In the genomic region with DNA sequence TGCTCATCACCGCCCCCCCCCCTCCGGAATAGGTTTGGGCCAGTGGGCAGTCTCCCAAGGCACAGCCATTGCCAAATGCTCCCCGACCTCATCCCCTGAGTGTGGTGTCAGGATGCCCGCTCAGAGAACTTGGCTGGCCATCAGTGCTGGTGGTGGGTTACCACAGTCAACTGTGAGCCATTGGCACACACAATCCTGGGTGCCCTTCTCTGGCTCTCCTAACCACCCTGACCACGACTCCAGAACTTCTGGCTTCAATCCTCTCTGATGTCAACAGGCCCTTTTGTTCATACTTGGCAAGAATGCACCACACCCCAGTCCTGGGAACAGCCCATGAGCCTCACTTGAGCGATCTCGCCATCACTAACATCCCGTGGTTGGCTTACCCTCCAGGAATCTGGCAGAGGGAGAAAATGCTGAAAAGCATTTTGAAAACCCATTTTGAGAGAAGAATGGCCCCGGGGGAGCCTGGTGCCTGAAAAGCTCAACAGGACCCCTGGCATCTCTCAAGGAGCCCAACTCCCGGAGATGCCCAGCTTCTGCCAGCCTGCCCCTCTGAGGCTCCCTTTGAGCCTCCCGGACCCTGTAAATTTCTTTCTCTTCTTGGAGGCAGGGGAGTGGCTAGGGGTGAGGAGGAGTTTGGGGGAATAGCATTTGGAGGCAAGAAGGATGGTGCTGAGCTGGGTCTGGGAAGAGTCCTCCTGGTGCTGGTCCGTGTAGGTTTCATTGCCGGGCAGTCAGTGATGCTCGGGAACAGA, we compare ENCODE assay signal across 10 mouse cellular contexts. TPM values are rescaled to one million over a fixed set of nuclear protein-coding genes. Genes with fewer than 3 reads are reported as not detected.
DNase-seq lines count a peak whose midpoint lies in the region; ATAC-seq and TF ChIP-seq lines count a peak whose summit lies in the region.
"Had no signal": no experiment of that assay in that cellular context is flagged by ENCODE, and none has a peak within 500 bp of the region (broad histone marks: within the 10 kb centered on the region; RNA-seq: fewer than 3 reads in every experiment).

No protein-coding gene starts in this region.

- TF ChIP-seq EP300 in stomach, postnatal 0 days (optimal IDR thresholded peaks at IDR 0.05), result no peak

- no peak overlapping the region for H3K4me3 ChIP-seq in neural tube, embryonic 14.5 days (ENCODE audit: low read depth, low read length)
- no peak overlapping the region for H3K4me3 ChIP-seq in hindbrain, postnatal 0 days (ENCODE audit: low read length)
- no peak overlapping the region for H3K4me3 ChIP-seq in stomach, postnatal 0 days (ENCODE audit: low read depth, low read length)
- H3K4me3 ChIP-seq in thymus, adult 2 months (ENCODE audit: control insufficient read depth, insufficient read depth, low read length), result no peak overlapping the region
- H3K4me3 ChIP-seq: lung, embryonic 15.5 days had no signal

- H3K27ac ChIP-seq in neural tube, embryonic 14.5 days (ENCODE audit: low read depth, low read length), result no peak overlapping the region
- no peak overlapping the region for H3K27ac ChIP-seq in hindbrain, postnatal 0 days
- H3K27ac ChIP-seq in stomach, postnatal 0 days (replicated peaks), result no peak overlapping the region
- no peak overlapping the region for H3K27ac ChIP-seq in thymus, adult 2 months (ENCODE audit: control insufficient read depth, insufficient read depth, low read length)
- H3K27ac ChIP-seq: lung, embryonic 15.5 days had no signal

- no peak overlapping the region for H3K9ac ChIP-seq in neural tube, embryonic 14.5 days (replicated peaks; ENCODE audit: low read depth, low read length)
- no peak overlapping the region for H3K9ac ChIP-seq in hindbrain, postnatal 0 days (replicated peaks; ENCODE audit: low read length)
- no peak overlapping the region for H3K9ac ChIP-seq in stomach, postnatal 0 days (ENCODE audit: low read length)
- H3K9ac ChIP-seq: lung, embryonic 15.5 days had no signal

- no peak for TF ChIP-seq CTCF in hindbrain, postnatal 0 days (IDR thresholded peaks at IDR 0.05; ENCODE audit: low read depth)
- TF ChIP-seq CTCF in stomach, postnatal 0 days (IDR thresholded peaks at IDR 0.05; ENCODE audit: low read depth), result no peak
- no peak for TF ChIP-seq CTCF in thymus, adult 2 months (IDR thresholded peaks at IDR 0.05; ENCODE audit: borderline replicate concordance, control insufficient read depth, extremely low read depth, insufficient read depth, low read length, poor library complexity)

- H3K36me3 ChIP-seq in neural tube, embryonic 14.5 days (ENCODE audit: control insufficient read depth, insufficient read depth, low read length), result no peaks in the 10 kb centered on the region
- no peaks in the 10 kb centered on the region for H3K36me3 ChIP-seq in hindbrain, postnatal 0 days (ENCODE audit: insufficient read depth, low read length)
- no peaks in the 10 kb centered on the region for H3K36me3 ChIP-seq in stomach, postnatal 0 days (ENCODE audit: control insufficient read depth, insufficient read depth, low read length)
- H3K36me3 ChIP-seq in thymus, adult 2 months (ENCODE audit: control insufficient read depth, insufficient read depth, low read length), result no peaks in the 10 kb centered on the region
- H3K36me3 ChIP-seq: lung, embryonic 15.5 days had no signal

- intact Hi-C loops in gastrocnemius, postnatal 36 days (cut with DNase I), result no loop called here

- no peaks in the 10 kb centered on the region for H3K9me3 ChIP-seq in neural tube, embryonic 14.5 days (ENCODE audit: control insufficient read depth, low read length)
- H3K9me3 ChIP-seq in hindbrain, postnatal 0 days (ENCODE audit: low read length), result no peaks in the 10 kb centered on the region
- no peaks in the 10 kb centered on the region for H3K9me3 ChIP-seq in stomach, postnatal 0 days (ENCODE audit: control insufficient read depth, low read length)
- H3K9me3 ChIP-seq: lung, embryonic 15.5 days had no signal

- H3K4me1 ChIP-seq in neural tube, embryonic 14.5 days (ENCODE audit: control insufficient read depth, insufficient read depth, low read length), result no peaks in the 10 kb centered on the region
- no peaks in the 10 kb centered on the region for H3K4me1 ChIP-seq in hindbrain, postnatal 0 days (ENCODE audit: insufficient read depth, low read length)
- H3K4me1 ChIP-seq in stomach, postnatal 0 days (replicated peaks; ENCODE audit: control insufficient read depth, insufficient read depth), result no peaks in the 10 kb centered on the region
- no peaks in the 10 kb centered on the region for H3K4me1 ChIP-seq in thymus, adult 2 months (replicated peaks; ENCODE audit: control insufficient read depth, insufficient read depth, low read length)
- H3K4me1 ChIP-seq: lung, embryonic 15.5 days had no signal

- 74% methylated on average over 14 of the region's 14 CpGs for WGBS in neural tube, embryonic 14.5 days
- whole genome bisulfite sequencing in hindbrain, postnatal 0 days, result 40% methylated on average over 14 of the region's 14 CpGs
- 73% methylated on average over 14 of the region's 14 CpGs for WGBS in stomach, postnatal 0 days
- WGBS in thymus, adult 2 months, result 79% methylated on average over 14 of the region's 14 CpGs

- H3K27me3 ChIP-seq in neural tube, embryonic 14.5 days (ENCODE audit: control insufficient read depth, insufficient read depth, low read length), result no peaks in the 10 kb centered on the region
- no peaks in the 10 kb centered on the region for H3K27me3 ChIP-seq in hindbrain, postnatal 0 days (ENCODE audit: insufficient read depth, low read length)
- H3K27me3 ChIP-seq in stomach, postnatal 0 days (ENCODE audit: control insufficient read depth, insufficient read depth, low read length), result no peaks in the 10 kb centered on the region
- H3K27me3 ChIP-seq in thymus, adult 2 months (ENCODE audit: control insufficient read depth, insufficient read depth, low read length), result no peaks in the 10 kb centered on the region
- H3K27me3 ChIP-seq: lung, embryonic 15.5 days had no signal

- DNase-seq in gastrocnemius, adult 18-20 months (ENCODE audit: low spot score), result peak; percentile 29
- no peak for DNase-seq in gastrocnemius, postnatal 36 days
- DNase-seq in neural tube, embryonic 10.5 days (ENCODE audit: extremely low spot score, low spot score), result no peak
- DNase-seq in hindbrain, postnatal 0 days (ENCODE audit: low spot score), result peak; percentile 72
- no peak for DNase-seq in stomach, postnatal 0 days (ENCODE audit: low spot score)
- no peak for DNase-seq in thymus, postnatal 14 days
- no peak for DNase-seq in thymus, adult 2 months

- no peak overlapping the region for H3K4me2 ChIP-seq in neural tube, embryonic 14.5 days (ENCODE audit: low read depth, low read length)
- H3K4me2 ChIP-seq in hindbrain, postnatal 0 days (ENCODE audit: low read depth, low read length), result no peak overlapping the region
- no peak overlapping the region for H3K4me2 ChIP-seq in stomach, postnatal 0 days (replicated peaks; ENCODE audit: low read depth)
- H3K4me2 ChIP-seq: lung, embryonic 15.5 days had no signal

- no peak for TF ChIP-seq POLR2A in thymus, adult 2 months (IDR thresholded peaks at IDR 0.05; ENCODE audit: control insufficient read depth, extremely low read depth, insufficient read depth, low read length, poor library complexity)

- ATAC-seq in neural tube, embryonic 14.5 days (ENCODE audit: low read depth), result peak; percentile 39; the same call in 1 of the 2 replicates
- ATAC-seq in hindbrain, postnatal 0 days, result peak; percentile 73
- no peak for ATAC-seq in stomach, postnatal 0 days (ENCODE audit: low FRiP score, low TSS enrichment)

RNA-seq across cellular contexts. Expression of gene Crocc2, which starts 15.7 kb away (rescaled TPM):
- total RNA-seq in gastrocnemius, adult 18-20 months (2021), result not detected
- not detected for total RNA-seq in gastrocnemius, postnatal 36 days (2021)
- polyA plus RNA-seq in neural tube, embryonic 14.5 days (2014; fragmentation: Nextera tagmentation; extraction: Ambion mirVana), result 0.08 and 0.14 TPM in 2 replicates
- 1.1 and 1.3 TPM in 2 replicates for total RNA-seq in hindbrain, postnatal 0 days (2014; rRNA removed)
- 0.48 and 0.63 TPM in 2 replicates for polyA plus RNA-seq in hindbrain, postnatal 0 days (2015; fragmentation: Nextera tagmentation; extraction: Ambion mirVana)
- polyA plus RNA-seq in stomach, postnatal 0 days (2015; fragmentation: Nextera tagmentation; extraction: Ambion mirVana), result 0.04 and 0.06 TPM in 2 replicates
- polyA plus RNA-seq in thymus, adult 2 months (2012; rRNA removed), result 0.28 and 0.34 TPM in 2 replicates

RNA-seq across cellular contexts. Expression of gene 2310007B03Rik, which starts 23.5 kb away (rescaled TPM):
- not detected for total RNA-seq in gastrocnemius, adult 18-20 months (2021)
- not detected for total RNA-seq in gastrocnemius, postnatal 36 days (2021)
- polyA plus RNA-seq in neural tube, embryonic 14.5 days (2014; fragmentation: Nextera tagmentation; extraction: Ambion mirVana), result not detected in 2 replicates
- 0.05 and 0.83 TPM in 2 replicates for total RNA-seq in hindbrain, postnatal 0 days (2014; rRNA removed)
- 0.11 and 0.16 TPM in 2 replicates for polyA plus RNA-seq in hindbrain, postnatal 0 days (2015; fragmentation: Nextera tagmentation; extraction: Ambion mirVana)
- 27.8 and 34.3 TPM in 2 replicates for polyA plus RNA-seq in stomach, postnatal 0 days (2015; fragmentation: Nextera tagmentation; extraction: Ambion mirVana)
- 0.68 and 0.88 TPM in 2 replicates for polyA plus RNA-seq in thymus, adult 2 months (2012; rRNA removed)
- polyA plus RNA-seq: testis, adult 2 months had no signal

RNA-seq across cellular contexts. Expression of gene Agxt, which starts 49.2 kb away (rescaled TPM):
- total RNA-seq in gastrocnemius, adult 18-20 months (2021), result not detected
- under 1 TPM in 1 of 2 experiments, not detected in 1; 0.28 TPM for total RNA-seq in gastrocnemius, postnatal 36 days (2021)
- polyA plus RNA-seq in neural tube, embryonic 14.5 days (2014; fragmentation: Nextera tagmentation; extraction: Ambion mirVana), result not detected in 2 replicates
- total RNA-seq in hindbrain, postnatal 0 days (2014; rRNA removed), result not detected in 2 replicates
- polyA plus RNA-seq in hindbrain, postnatal 0 days (2015; fragmentation: Nextera tagmentation; extraction: Ambion mirVana), result not detected in 2 replicates
- 0.48 and 0.55 TPM in 2 replicates for polyA plus RNA-seq in stomach, postnatal 0 days (2015; fragmentation: Nextera tagmentation; extraction: Ambion mirVana)
- polyA plus RNA-seq in thymus, adult 2 months (2012; rRNA removed), result 0.23 and 0.78 TPM in 2 replicates
- polyA plus RNA-seq: lung, embryonic 15.5 days; testis, adult 2 months had no signal

RNA-seq across cellular contexts. Expression of gene Sned1, which starts 51.4 kb away (rescaled TPM):
- total RNA-seq in gastrocnemius, adult 18-20 months (2021), result 1 to 10 TPM; 3.7 to 4.1 TPM
- 1 to 10 TPM; 4.3 to 5.4 TPM for total RNA-seq in gastrocnemius, postnatal 36 days (2021)
- 2.8 and 9.6 TPM in 2 replicates for polyA plus RNA-seq in neural tube, embryonic 14.5 days (2014; fragmentation: Nextera tagmentation; extraction: Ambion mirVana)
- 26.7 and 33.7 TPM in 2 replicates for total RNA-seq in hindbrain, postnatal 0 days (2014; rRNA removed)
- 8.0 and 9.2 TPM in 2 replicates for polyA plus RNA-seq in hindbrain, postnatal 0 days (2015; fragmentation: Nextera tagmentation; extraction: Ambion mirVana)
- 1.4 and 1.5 TPM in 2 replicates for polyA plus RNA-seq in stomach, postnatal 0 days (2015; fragmentation: Nextera tagmentation; extraction: Ambion mirVana)
- polyA plus RNA-seq in thymus, adult 2 months (2012; rRNA removed), result 3.1 and 3.8 TPM in 2 replicates

Comparison
In these comparisons a context has a peak if more than half of its experiments do, and no peak if none do; other contexts are left out.
1. DNase-seq: peak in gastrocnemius, adult 18-20 months (single experiment) and hindbrain, postnatal 0 days (single experiment); none in gastrocnemius, postnatal 36 days (0 of 2), neural tube, embryonic 10.5 days (single experiment), stomach, postnatal 0 days (single experiment), thymus, postnatal 14 days (single experiment) and thymus, adult 2 months (single experiment).
2. RNA of gene 2310007B03Rik, which starts 23.5 kb away (polyA plus RNA-seq): 27.8 to 34.3 TPM in stomach, postnatal 0 days; 0.68 to 0.88 TPM in thymus, adult 2 months, 0.11 to 0.16 TPM in hindbrain, postnatal 0 days and not detected in neural tube, embryonic 14.5 days; every median in the first group is over 10 times any median in the second.